Mouse (Mus musculus) lung, postnatal 0 days (tissue): ENCODE measurements at regions not wholly inside any gene's neighbourhood (a gene's known extent, or its start where the extent isn't known, plus 50 kb on each side); places are given as distances from the start of the nearest gene placed in this dataset.

Source experiments
- CTCF ChIP-seq: IDR thresholded peaks from 2 replicates; pipeline ENCODE4 v1.5.1; 2016; ENCODE audit warnings: antibody characterized with exemption, mild to moderate bottlenecking
- EP300 ChIP-seq: IDR thresholded peaks from 2 replicates; pipeline ENCODE4 v1.6.1; 2016; ENCODE audit warnings: antibody characterized with exemption, mild to moderate bottlenecking, control low read depth

DNA sequence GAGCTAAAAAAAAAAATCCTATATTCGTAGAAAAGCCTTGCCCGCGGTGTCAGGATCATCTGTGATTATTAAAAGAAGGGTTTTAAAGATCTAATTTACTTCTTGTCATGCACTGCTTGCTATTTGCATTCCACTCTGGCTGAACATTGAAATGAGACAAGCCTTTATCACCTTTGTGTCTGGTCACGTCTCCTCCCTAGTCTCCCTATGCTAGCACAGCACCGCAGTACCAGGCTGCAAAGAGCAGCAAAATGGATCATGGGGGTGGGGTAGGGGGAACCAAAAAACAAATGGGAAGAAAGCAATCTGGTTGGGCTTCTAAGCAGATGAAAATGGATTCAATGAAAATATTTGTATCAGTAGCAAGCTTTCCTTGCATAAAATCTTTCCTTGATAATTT is 187.8 kb upstream of the Gm11146 start:
- no peak for TF ChIP-seq CTCF
- no peak for TF ChIP-seq EP300
